Mouse (Mus musculus): ENCODE measurements around the gene Galnt7. TPM values are rescaled to one million over a fixed set of nuclear protein-coding genes. Genes with fewer than 3 reads are reported as not detected.
"Not testable (repeated sequence)": the region's sequence is repeated elsewhere in the genome, so short reads cannot be mapped to it uniquely, and the experiment has no call there.

Galnt7 gene
- total RNA-seq, 2 experiments from 2014 or later: 7.5 to 9.8 TPM

DNA sequence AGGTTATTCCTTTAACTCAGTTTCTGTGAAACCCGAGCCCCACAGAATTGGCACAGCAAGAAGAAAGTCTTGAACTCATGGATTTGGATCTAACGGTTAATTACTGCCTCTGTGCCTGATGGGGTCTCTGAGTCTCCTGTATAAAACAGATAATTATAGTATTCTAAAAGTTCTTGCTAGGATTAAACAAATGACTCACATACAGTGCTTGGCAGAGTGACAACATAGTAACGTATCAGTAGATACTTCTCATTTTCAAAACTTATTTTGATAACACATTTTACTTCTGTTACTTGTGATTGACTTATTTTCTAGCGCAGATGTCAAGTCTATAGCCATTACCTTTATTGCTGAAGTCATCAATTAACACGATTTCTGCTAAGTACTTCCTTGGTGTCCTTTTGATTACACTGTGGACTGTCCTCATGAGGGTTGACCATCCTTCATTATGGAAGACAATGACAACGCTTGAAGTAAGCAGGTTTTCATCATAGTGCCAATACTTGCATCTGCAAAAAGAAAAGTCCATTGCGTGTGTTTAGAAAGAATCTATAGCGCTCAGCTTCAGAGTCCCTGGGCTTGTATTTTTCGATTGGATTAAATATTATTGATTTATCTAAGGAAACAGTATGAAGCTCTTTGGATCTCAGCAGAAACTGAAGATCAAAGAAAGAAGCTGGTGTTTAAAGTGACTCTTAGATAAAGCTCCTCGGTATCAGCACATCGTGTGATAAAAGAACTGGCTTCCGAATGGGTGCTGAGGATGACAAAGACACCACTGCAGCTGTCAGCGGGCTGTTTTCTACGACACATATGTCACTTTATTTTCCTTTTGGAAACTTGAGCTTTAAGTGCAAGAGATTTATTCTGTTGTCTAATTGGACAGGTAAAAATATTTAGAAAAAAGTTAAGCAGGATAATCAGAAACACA lies 100.5 kb downstream of the Galnt7 start:
- no peak for DNase-seq (ENCODE audit: low spot score in 2 of 2)
- intact Hi-C loops (cut with DNase I): no loop called here

DNA sequence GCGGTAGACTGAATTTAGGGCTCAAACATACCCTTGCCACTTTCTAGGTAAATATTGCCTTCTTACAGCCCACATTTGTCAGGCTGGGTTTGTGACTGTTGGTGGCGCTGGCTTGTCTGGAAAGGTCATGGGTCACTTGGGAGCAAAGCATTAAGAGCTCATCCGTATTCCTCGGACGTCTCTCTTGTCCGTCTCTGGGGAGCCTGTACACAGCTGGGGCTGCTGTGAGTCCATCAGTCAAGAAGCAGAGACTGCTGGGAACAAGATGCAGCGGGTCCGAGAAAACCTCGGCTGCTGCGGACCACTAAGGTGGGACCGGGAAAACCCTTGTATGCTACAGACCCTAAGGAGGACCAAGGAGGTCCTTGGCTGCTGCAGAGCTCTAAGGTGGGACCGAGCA lies 105.3 kb downstream of the Galnt7 start:
- intact Hi-C loops (cut with DNase I): no loop called here
- no peak for DNase-seq (ENCODE audit: low spot score in 2 of 2)

- intact Hi-C loops (cut with DNase I): no loop called here
Observed at GRCm38 (mm10) chr8:57546834-57547233, 106.0 kb downstream of the Galnt7 start.

GRCm38 (mm10) chr8:57546401-57546800 lies 106.4 kb downstream of the Galnt7 start:
- intact Hi-C loops (cut with DNase I): no loop called here
- DNase-seq (ENCODE audit: low spot score in 2 of 2): no peak

More at GRCm38 (mm10) chr8:57546834-57547233, 106.0 kb downstream of the Galnt7 start:
- DNase-seq (ENCODE audit: low spot score in 2 of 2): no peak

GRCm38 (mm10) chr8:57541405-57541804 lies 111.4 kb downstream of the Galnt7 start:
- intact Hi-C loops (cut with DNase I): no loop called here
- no peak for DNase-seq (ENCODE audit: low spot score in 2 of 2)

DNA sequence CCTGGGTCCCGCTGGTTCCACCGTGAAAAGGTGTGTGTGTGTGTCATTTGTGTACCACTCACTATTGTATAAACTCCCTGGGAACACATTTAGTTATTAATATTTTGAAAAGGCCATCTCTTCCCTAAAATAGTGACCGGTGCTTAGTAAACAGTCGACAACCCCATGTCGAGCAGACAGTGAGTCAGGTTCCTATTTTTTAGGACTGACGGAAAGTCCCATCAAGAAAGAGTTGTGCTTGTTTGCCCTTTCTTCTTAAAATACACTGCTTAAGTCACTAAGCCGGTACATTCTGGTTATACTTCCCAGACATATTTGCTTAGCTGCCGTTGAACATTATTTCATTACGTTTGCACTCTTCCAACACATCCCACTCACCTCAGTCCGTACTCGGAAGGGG lies 111.9 kb downstream of the Galnt7 start:
- intact Hi-C loops (cut with DNase I): loop anchor here (1.0 kb wide), 1 partner anchor 259 kb away; no protein-coding TSS in a partner anchor
- DNase-seq (ENCODE audit: low spot score in 2 of 2): no peak

GRCm38 (mm10) chr8:57540110-57540838 lies 112.6 kb downstream of the Galnt7 start:
- peak; percentile 31 to 59 for DNase-seq (ENCODE audit: low spot score in 2 of 2)
- intact Hi-C loops (cut with DNase I): loop anchor here (1.0 kb wide), 1 partner anchor 260 kb away; no protein-coding TSS in a partner anchor

DNA sequence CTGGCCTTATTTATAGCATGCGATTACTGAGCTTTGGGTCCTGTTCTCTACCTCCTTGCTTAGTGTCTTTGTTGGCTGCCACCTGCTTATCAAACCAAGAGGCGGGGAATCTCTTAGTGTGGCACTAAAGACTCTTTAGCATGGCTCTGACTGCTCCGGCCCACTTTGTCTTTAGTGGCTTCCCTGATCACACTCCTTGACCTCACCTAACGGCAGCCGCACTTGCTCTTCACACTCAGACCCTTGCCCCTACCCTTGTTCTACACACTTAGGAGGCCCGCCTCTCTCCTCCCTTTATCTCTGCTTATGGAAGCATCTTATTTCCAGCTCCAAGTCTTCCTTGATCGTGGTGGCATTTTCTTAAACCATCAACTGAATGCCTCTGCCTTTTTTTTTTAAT lies 114.2 kb downstream of the Galnt7 start:
- no peak for DNase-seq (ENCODE audit: low spot score in 2 of 2)
- intact Hi-C loops (cut with DNase I): loop anchor here (10.0 kb wide), 1 partner anchor 194 kb away; no protein-coding TSS in a partner anchor

- no peak for DNase-seq (ENCODE audit: low spot score in 2 of 2)
- intact Hi-C loops (cut with DNase I): loop anchor here (10.0 kb wide), 1 partner anchor 191 kb away; no protein-coding TSS in a partner anchor
Observed at GRCm38 (mm10) chr8:57536167-57536566, 116.7 kb downstream of the Galnt7 start.

GRCm38 (mm10) chr8:57534495-57534894 lies 118.3 kb downstream of the Galnt7 start:
- intact Hi-C loops (cut with DNase I): loop anchor here (10.0 kb wide), 1 partner anchor 190 kb away; no protein-coding TSS in a partner anchor

GRCm38 (mm10) chr8:57533106-57533505 lies 119.7 kb downstream of the Galnt7 start:
- no peak for DNase-seq (ENCODE audit: low spot score in 2 of 2)
- intact Hi-C loops (cut with DNase I): loop anchor here (10.0 kb wide), 1 partner anchor 188 kb away; no protein-coding TSS in a partner anchor

More at GRCm38 (mm10) chr8:57534495-57534894, 118.3 kb downstream of the Galnt7 start:
- DNase-seq (ENCODE audit: low spot score in 2 of 2): no peak

- intact Hi-C loops (cut with DNase I): loop anchor here (10.0 kb wide), 1 partner anchor 187 kb away; no protein-coding TSS in a partner anchor
- DNase-seq (ENCODE audit: low spot score in 2 of 2): peak in 1 of 2 experiments; percentile 18
Observed at GRCm38 (mm10) chr8:57532223-57532622, 120.6 kb downstream of the Galnt7 start.

GRCm38 (mm10) chr8:57530666-57531349 lies 122.0 kb downstream of the Galnt7 start:
- intact Hi-C loops (cut with DNase I): loop anchor here (1.0 to 10.0 kb wide), 2 partner anchors 102 to 186 kb away; no protein-coding TSS in a partner anchor
- DNase-seq (ENCODE audit: low spot score in 2 of 2): peak; percentile 72 to 77

DNA sequence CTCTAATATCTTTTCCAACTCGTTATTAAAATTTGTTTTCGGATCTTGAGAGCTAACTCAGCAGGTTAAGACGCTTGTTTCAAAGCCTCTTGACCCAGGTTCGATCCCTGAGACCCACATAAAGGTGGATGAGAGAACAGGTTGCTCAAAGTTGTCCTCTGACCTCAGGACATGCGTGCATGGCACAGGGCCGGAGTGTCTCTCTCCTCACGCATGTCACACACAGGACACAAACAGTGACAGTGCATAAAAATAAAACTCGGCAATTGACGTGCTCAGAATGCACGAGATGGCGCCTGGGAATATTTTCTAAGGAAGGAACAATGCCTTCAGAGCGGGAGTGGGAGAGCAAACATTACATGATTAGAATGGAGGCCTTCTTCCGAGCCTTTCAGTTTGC lies 122.6 kb downstream of the Galnt7 start:
- no peak for DNase-seq (ENCODE audit: low spot score in 2 of 2)
- intact Hi-C loops (cut with DNase I): loop anchor here (10.0 kb wide), 1 partner anchor 185 kb away; no protein-coding TSS in a partner anchor

DNA sequence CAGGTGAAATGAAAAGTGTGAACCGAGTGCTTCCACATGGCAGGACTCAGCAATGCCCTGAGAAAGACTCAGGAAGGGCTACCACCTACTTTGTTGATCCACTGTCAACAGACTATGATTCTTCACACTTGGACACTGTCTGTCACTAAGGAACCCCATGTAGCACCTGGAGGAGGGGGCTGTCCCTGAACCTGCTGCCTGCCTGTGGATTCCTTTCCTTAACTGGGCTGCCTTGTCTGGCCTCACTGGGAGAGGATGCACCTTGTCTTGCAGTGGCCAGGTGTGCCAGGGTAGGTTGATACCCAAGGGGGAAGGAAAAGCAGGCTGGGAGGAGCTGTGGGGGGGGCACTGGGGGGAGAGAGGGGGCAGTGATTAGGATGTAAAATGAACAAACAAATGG lies 124.8 kb downstream of the Galnt7 start:
- intact Hi-C loops (cut with DNase I): no loop called here
- no peak for DNase-seq (ENCODE audit: low spot score in 2 of 2)

GRCm38 (mm10) chr8:57520186-57520786 lies 132.5 kb downstream of the Galnt7 start:
- intact Hi-C loops (cut with DNase I): no loop called here

GRCm38 (mm10) chr8:57517723-57518122 lies 135.1 kb downstream of the Galnt7 start:
- intact Hi-C loops (cut with DNase I): no loop called here
- no peak for DNase-seq (ENCODE audit: low spot score in 2 of 2)

More at GRCm38 (mm10) chr8:57520186-57520786, 132.5 kb downstream of the Galnt7 start:
- DNase-seq (ENCODE audit: low spot score in 2 of 2): no peak

DNA sequence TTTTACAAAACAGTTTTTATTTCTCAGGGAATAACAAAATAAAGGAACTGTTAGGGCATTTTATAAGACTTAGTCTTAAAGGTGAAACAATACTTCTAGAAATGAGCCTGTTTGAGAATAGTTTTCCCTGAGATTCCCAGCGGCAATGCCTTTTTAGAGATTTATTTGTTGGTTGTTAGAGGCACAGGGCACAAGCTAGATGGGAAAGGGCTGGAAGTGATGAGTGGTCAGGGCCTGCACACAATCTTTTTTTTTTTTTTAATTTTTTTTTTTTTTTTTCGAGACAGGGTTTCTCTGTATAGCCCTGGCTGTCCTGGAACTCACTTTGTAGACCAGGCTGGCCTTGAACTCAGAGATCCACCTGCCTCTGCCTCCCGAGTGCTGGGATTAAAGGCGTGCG lies 136.1 kb downstream of the Galnt7 start:
- DNase-seq (ENCODE audit: low spot score in 2 of 2); intact Hi-C loops (cut with DNase I): not testable (repeated sequence)

DNA sequence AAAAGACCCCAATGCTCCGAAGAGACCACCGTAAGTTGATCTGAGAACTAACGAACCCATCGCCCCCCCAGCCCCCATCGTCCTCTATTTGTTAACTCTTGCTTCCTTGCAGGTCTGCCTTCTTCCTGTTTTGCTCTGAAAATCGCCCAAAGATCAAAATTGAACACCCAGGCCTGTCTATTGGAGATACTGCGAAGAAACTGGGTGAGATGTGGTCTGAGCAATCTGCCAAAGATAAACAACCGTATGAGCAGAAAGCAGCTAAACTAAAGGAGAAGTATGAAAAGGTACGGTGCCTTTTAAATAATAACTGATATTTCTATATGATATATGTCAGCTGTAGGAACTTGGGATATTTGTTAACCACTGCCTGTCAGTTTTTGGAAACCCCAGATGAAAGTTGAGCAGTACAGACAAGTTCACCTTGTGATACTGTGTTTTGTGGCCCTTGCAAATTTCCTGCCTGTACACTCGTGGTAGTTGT lies 139.6 kb downstream of the Galnt7 start:
- intact Hi-C loops (cut with DNase I); DNase-seq (ENCODE audit: low spot score in 2 of 2): not testable (repeated sequence)

All from left cerebral cortex, postnatal 36 days (tissue).